Mouse (Mus musculus) liver, embryonic 14.5 days (tissue): ENCODE data around the gene Sprr2k. TPM values are rescaled to one million over a fixed set of nuclear protein-coding genes. Genes with fewer than 3 reads are reported as not detected.

ENCODE experiments used
- ATAC-seq: fragments of 200-750 bp; cut with Nextera tagmentation; 2 replicates; pipeline ENCODE4 v1.8.0; 2017; ENCODE audit warnings: moderate number of reproducible peaks, mild to moderate bottlenecking, moderate library complexity; ENCODE audit not compliant: insufficient read depth
- DNase-seq, 3 experiments: peaks; one replicate each; pipeline ENCODE4 v3.0.0-alpha.2; 2012 to 2013; ENCODE audit warnings: low read depth in 3 of 3, low spot score in 3 of 3
- H3K27ac ChIP-seq: fragments of 300-500 bp; sonication (generic); 2 replicates; pipeline ENCODE4 v1.5.1; 2014; ENCODE audit warnings: moderate library complexity, mild to moderate bottlenecking, control low read depth, inconsistent platforms
- H3K27me3 ChIP-seq: fragments of 300-500 bp; sonication (generic); 2 replicates; pipeline ENCODE4 v1.6.1; 2014; ENCODE audit warnings: mild to moderate bottlenecking, low read length, moderate library complexity; ENCODE audit not compliant: control insufficient read depth, insufficient read depth
- H3K36me3 ChIP-seq: fragments of 300-500 bp; sonication (generic); replicated peaks from 2 replicates; pipeline ENCODE4 v1.6.1; 2014; ENCODE audit warnings: low read depth; ENCODE audit not compliant: control insufficient read depth, insufficient read depth
- H3K4me1 ChIP-seq, 2 experiments: fragments of 200-500 bp in 1 of 2; fragments of 300-500 bp in 1 of 2; sonication (generic) in 1 of 2; replicated peaks; 2 replicates each; pipeline ENCODE4 v1.6.1; 2012 to 2014; ENCODE audit warnings: antibody characterized with exemption in 1 of 2, inconsistent platforms in 1 of 2, low read length in 1 of 2; ENCODE audit not compliant: control insufficient read depth in 2 of 2, insufficient read depth in 2 of 2
- H3K4me2 ChIP-seq: fragments of 300-500 bp; sonication (generic); 2 replicates; pipeline ENCODE4 v1.6.1; 2014; ENCODE audit warnings: low read depth, mild to moderate bottlenecking, control low read depth, moderate library complexity
- H3K4me3 ChIP-seq, 2 experiments: fragments of 200-500 bp in 1 of 2; fragments of 300-500 bp in 1 of 2; sonication (generic) in 1 of 2; 2 replicates each; pipeline ENCODE4 v1.5.1; 2012 to 2014; ENCODE audit warnings: low read depth in 2 of 2, low read length in 2 of 2, mild to moderate bottlenecking in 2 of 2, control low read depth in 1 of 2, inconsistent platforms in 1 of 2, moderate library complexity in 1 of 2; ENCODE audit not compliant: insufficient read depth in 1 of 2
- H3K9ac ChIP-seq: fragments of 300-500 bp; sonication (generic); replicated peaks from 2 replicates; pipeline ENCODE4 v1.6.1; 2014; ENCODE audit warnings: mild to moderate bottlenecking, control low read depth, moderate library complexity
- H3K9me3 ChIP-seq: fragments of 300-500 bp; sonication (generic); 2 replicates; pipeline ENCODE4 v1.6.1; 2016; ENCODE audit warnings: low read length, mixed read lengths; ENCODE audit not compliant: control insufficient read depth
- CTCF ChIP-seq: IDR thresholded peaks from 2 replicates; pipeline ENCODE4 v1.5.1; 2016; ENCODE audit warnings: antibody characterized with exemption, low read depth, control low read depth
- EP300 ChIP-seq: IDR thresholded peaks from 2 replicates; pipeline ENCODE4 v1.6.1; 2016; ENCODE audit warnings: antibody characterized with exemption, low read depth
- WGBS: fragments of 180-500 bp; shearing (Covaris S2); extraction: QIAGEN DNeasy Blood & Tissue Kit; methylation state at CpG from one replicate; pipeline ENCODE4 v1.1.7; 2014; ENCODE audit not compliant: insufficient replicate concordance; 5-methylcytosine and 5-hydroxymethylcytosine counted together
- polyA plus RNA-seq, 2 experiments: library from polyadenylated mRNA; depleted of rRNA in 1 of 2; stranded (reverse) in 1 of 2; unstranded in 1 of 2; fragments of >200 nt; fragmentation: Nextera tagmentation in 1 of 2; extraction: Ambion mirVana in 1 of 2; gene quantifications; 2 replicates each; pipeline versions ENCODE4 v1.2.1 to v1.2.3; 2012 to 2014

The Sprr2k gene
- polyA plus RNA-seq (2012; rRNA removed) (not detected in 2 replicates), polyA plus RNA-seq (2014; fragmentation: Nextera tagmentation; extraction: Ambion mirVana) (not detected in 2 replicates)

DNA sequence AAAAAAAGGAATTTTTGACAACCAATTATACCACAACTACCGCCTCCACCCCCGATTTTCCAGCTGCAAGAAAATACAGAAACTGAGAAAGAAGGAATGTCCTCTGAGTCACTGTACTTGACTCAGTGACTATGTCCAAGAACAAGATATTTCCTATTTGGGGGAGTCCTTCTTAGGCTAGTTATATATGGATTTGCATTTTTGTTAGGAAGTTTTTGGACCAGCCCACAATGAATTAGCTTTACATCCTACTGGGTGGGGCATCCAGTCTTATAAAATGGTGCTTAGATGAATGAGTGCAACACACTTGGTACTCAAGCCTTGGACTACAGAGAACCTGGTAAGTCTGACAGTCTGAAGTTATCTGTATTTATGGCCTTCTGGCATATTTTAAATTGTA is at the start of gene Sprr2k:
Gene Sprr2k, plus strand, starts transcription at position 301 of the 400 bp plus-strand sequence.
- WGBS, result 60% methylated on average over 2 of the region's 2 CpGs
- no peak for TF ChIP-seq EP300
- TF ChIP-seq CTCF, result no peak
- no peak for ATAC-seq
- no peaks in the 10 kb centered on the region for H3K9me3 ChIP-seq
- H3K4me2 ChIP-seq, result no peak within 1 kb of the TSS
- no peak within 1 kb of the TSS for H3K4me3 ChIP-seq
- DNase-seq, result no peak
- no peaks in the 10 kb centered on the region for H3K4me1 ChIP-seq
- H3K9ac ChIP-seq, result no peak within 1 kb of the TSS
- no peaks in the 10 kb centered on the region for H3K27me3 ChIP-seq
- H3K36me3 ChIP-seq, result no peaks in the 10 kb centered on the region
- no peak within 1 kb of the TSS for H3K27ac ChIP-seq

DNA sequence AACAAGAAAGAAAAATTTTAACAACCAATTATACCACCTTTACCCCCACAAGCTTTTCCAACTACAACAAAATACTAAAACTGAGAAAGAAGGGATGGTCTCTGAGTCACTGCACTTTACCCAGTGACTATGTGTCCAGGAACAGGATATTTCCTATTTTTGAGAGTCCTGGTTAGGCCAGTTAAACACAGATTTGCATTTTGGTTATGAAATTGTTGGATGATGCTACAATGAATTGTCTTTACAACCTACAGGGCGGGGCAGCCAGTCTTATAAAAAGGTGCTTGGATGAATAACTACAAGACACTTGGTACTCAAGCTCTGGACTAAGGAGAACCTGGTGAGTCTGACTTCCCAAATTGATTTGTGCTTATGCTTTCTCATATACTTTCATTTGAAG is 47.0 kb upstream of the Sprr2k start, which contains the start of gene Sprr2h:
Gene Sprr2h, plus strand, starts transcription at position 301 of the 400 bp plus-strand sequence.
- H3K4me3 ChIP-seq, result no peak within 1 kb of the TSS
- no peaks in the 10 kb centered on the region for H3K36me3 ChIP-seq
- H3K9ac ChIP-seq, result no peak within 1 kb of the TSS
- ATAC-seq, result no peak
- DNase-seq, result no peak
- TF ChIP-seq CTCF, result no peak
- TF ChIP-seq EP300, result no peak
- no peaks in the 10 kb centered on the region for H3K9me3 ChIP-seq
- WGBS, result 59% methylated on average over 1 of the region's 1 CpGs
- H3K4me2 ChIP-seq, result no peak within 1 kb of the TSS
- H3K27me3 ChIP-seq, result no peaks in the 10 kb centered on the region
- no peaks in the 10 kb centered on the region for H3K4me1 ChIP-seq
- H3K27ac ChIP-seq, result no peak within 1 kb of the TSS

DNA sequence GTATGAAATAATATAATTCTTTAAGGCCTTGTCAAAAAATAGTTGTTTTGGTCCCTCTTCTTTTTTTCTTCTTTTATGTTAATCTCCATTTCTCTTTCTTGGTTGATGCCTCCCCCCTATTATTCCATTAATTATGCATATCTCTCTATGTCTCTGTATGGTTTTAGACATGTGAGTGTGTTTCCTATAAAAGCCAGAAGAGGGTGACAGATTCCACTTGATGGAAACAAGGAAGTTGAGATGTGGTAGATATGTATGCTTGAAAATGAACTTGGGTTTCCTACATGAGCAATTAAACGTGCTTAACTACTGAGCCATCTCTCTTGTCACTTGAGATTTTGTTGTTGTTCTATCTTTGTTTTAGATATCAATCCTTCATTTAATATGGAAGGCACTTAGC is 38.1 kb upstream of the Sprr2k start:
- no peak for TF ChIP-seq EP300
- TF ChIP-seq CTCF, result no peak
- no peak overlapping the region for H3K9ac ChIP-seq
- H3K27me3 ChIP-seq, result no peaks in the 10 kb centered on the region
- no peak for DNase-seq
- no peak overlapping the region for H3K27ac ChIP-seq
- no peak for ATAC-seq
- H3K9me3 ChIP-seq, result no peaks in the 10 kb centered on the region
- 21% methylated on average over 1 of the region's 1 CpGs for WGBS
- H3K4me3 ChIP-seq, result no peak overlapping the region
- H3K36me3 ChIP-seq, result no peaks in the 10 kb centered on the region
- H3K4me1 ChIP-seq, result no peaks in the 10 kb centered on the region
- no peak overlapping the region for H3K4me2 ChIP-seq

DNA sequence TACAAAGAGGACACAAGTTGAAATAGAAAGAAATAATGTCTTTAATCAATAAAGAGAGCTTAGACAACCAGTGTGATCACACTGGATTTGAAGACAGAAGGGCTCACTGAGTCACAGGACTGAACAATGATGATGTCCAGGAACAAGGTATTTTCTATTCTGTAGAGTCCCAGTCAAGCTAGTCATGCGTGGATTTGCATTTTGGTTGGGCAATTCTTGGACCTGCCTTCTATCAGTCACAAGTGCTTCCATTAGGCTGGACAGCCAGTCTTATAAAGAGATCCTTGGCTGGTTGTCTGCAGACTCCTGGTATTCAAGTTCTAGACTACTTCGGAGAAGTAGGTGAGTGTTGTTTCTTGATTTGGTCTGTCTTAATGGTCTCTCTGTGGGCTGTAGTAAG is 24.7 kb upstream of the Sprr2k start, which contains the start of gene Sprr2i:
Gene Sprr2i, plus strand, starts transcription at position 301 of the 400 bp plus-strand sequence.
- H3K9me3 ChIP-seq, result no peaks in the 10 kb centered on the region
- no peak within 1 kb of the TSS for H3K4me2 ChIP-seq
- 57% methylated on average over 2 of the region's 2 CpGs for WGBS
- no peak for DNase-seq
- H3K27ac ChIP-seq, result no peak within 1 kb of the TSS
- H3K27me3 ChIP-seq, result no peaks in the 10 kb centered on the region
- H3K4me1 ChIP-seq, result no peaks in the 10 kb centered on the region
- H3K4me3 ChIP-seq, result no peak within 1 kb of the TSS
- no peak within 1 kb of the TSS for H3K9ac ChIP-seq
- no peak for ATAC-seq
- TF ChIP-seq EP300, result no peak
- no peak for TF ChIP-seq CTCF
- no peaks in the 10 kb centered on the region for H3K36me3 ChIP-seq

DNA sequence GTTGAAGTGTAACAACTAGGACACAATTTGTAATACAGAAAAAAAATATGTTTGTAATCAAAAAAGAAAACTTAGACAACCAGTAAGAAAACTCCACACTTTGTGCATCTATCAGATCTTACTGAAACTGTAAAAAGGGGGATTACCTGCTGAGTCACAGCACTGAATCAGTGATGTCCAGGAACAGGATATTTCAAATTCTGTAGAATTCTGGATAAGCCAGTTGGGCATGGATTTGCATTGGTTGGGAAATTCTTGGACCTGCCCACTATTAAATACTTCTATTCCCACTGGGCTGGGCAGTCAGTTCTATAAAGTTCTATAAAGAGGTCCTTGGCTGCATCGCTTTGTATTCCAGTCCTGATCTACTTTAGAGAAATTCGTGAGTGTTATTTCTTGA is 14.6 kb upstream of the Sprr2k start, which contains the start of gene Sprr2j-ps:
Gene Sprr2j-ps, plus strand, starts transcription at position 301 of the 400 bp plus-strand sequence.
- H3K27ac ChIP-seq, result no peak within 1 kb of the TSS
- no peak within 1 kb of the TSS for H3K4me3 ChIP-seq
- no peaks in the 10 kb centered on the region for H3K27me3 ChIP-seq
- no peaks in the 10 kb centered on the region for H3K4me1 ChIP-seq
- TF ChIP-seq CTCF (no peak), EP300 (no peak)
- no peak within 1 kb of the TSS for H3K4me2 ChIP-seq
- ATAC-seq, result no peak
- WGBS, result 62% methylated on average over 2 of the region's 2 CpGs
- no peak within 1 kb of the TSS for H3K9ac ChIP-seq
- no peak for DNase-seq
- no peaks in the 10 kb centered on the region for H3K9me3 ChIP-seq
- no peaks in the 10 kb centered on the region for H3K36me3 ChIP-seq
